Mouse (Mus musculus): ENCODE measurements around the gene Srp72.

Gene Srp72

DNA sequence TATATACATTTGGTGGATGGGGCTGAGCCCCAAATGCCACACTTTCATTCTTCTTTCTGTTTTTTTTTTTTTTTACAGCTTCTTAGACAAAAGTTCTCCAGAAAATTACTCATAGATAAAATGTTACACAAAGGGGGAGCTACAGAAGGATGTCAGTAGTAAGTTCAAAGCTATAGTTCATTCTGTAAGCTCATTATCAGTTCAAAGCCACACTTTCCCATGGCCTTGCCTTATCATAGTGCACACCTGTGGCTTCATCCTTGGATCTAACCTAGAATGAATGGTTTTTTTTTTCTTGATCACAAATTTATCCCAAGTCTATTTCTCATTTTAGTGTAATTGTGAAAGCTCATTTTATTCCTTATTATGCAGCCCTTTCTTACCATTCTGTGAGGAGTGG is 64.9 kb downstream of the Srp72 start:
- DNase-seq (ENCODE audit: extremely low read depth, low read depth, low spot score): no peak

GRCm38 (mm10) chr5:77044362-77044761 is 69.9 kb downstream of the Srp72 start:
- no peak for DNase-seq (ENCODE audit: extremely low read depth, low read depth, low spot score)
